9 mouse cellular contexts compared by ENCODE assay signal in the genomic region with DNA sequence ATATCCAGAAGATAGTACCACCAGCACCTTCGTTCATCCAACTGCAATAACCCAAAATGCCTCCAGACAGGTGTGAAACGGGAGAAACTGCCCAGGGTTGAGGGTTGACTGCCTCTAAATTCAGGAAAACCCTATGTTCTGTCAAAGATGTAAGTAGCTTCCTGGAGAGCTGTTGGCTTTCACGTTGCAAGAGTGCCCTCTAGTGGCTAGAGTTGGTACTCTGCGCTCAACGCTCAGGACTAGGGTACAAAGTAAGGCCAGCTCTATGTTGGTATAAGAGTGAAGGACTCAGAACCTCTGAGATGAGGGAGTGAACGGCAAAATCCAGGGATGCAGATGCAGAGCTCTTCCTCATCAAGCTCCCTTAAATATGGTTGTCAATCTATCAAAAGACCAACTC. TPM values are rescaled to one million over a fixed set of nuclear protein-coding genes. Genes with fewer than 3 reads are reported as not detected.
DNase-seq lines count a peak whose midpoint lies in the region; ATAC-seq and TF ChIP-seq lines count a peak whose summit lies in the region.
"Had no signal": no experiment of that assay in that cellular context is flagged by ENCODE, and none has a peak within 500 bp of the region (broad histone marks: within the 10 kb centered on the region; RNA-seq: fewer than 3 reads in every experiment).

No protein-coding gene starts in this region.

- no peaks in the 10 kb centered on the region for H3K36me3 ChIP-seq in liver, embryonic 14.5 days (replicated peaks; ENCODE audit: control insufficient read depth, insufficient read depth, low read depth)
- H3K36me3 ChIP-seq: liver, embryonic 15.5 days had no signal

- ATAC-seq in liver, embryonic 14.5 days (ENCODE audit: insufficient read depth): no peak

- TF ChIP-seq EP300 in liver, embryonic 14.5 days (IDR thresholded peaks at IDR 0.05; ENCODE audit: low read depth): no peak

- peak; percentile 90 for TF ChIP-seq CTCF in liver, embryonic 14.5 days (IDR thresholded peaks at IDR 0.05; ENCODE audit: low read depth)

- WGBS in liver, embryonic 14.5 days (ENCODE audit: insufficient replicate concordance): under 1% methylated on average over 6 of the region's 6 CpGs

- no peak overlapping the region for H3K4me2 ChIP-seq in liver, embryonic 14.5 days (ENCODE audit: low read depth)
- H3K4me2 ChIP-seq: liver, embryonic 15.5 days had no signal

- no peaks in the 10 kb centered on the region for H3K27me3 ChIP-seq in liver, embryonic 14.5 days (ENCODE audit: control insufficient read depth, insufficient read depth, low read length)
- H3K27me3 ChIP-seq: liver, embryonic 15.5 days had no signal

- no peak overlapping the region for H3K27ac ChIP-seq in liver, embryonic 14.5 days
- H3K27ac ChIP-seq: liver, embryonic 15.5 days had no signal

- peak; percentile 79 for DNase-seq in A20 (ENCODE audit: low read depth, low spot score)
- peak; percentile 75 for DNase-seq in Muller cell, postnatal 12 days (ENCODE audit: inconsistent ontology term)
- DNase-seq in cerebellum, adult 8-10 months: peak; percentile 88
- DNase-seq in gastrocnemius, postnatal 10 days: peak; percentile 85
- peak; percentile 88 for DNase-seq in kidney, postnatal 14 days
- DNase-seq in liver, embryonic 14.5 days (ENCODE audit: low read depth in 3 of 3, low spot score in 3 of 3): peak; percentile 41 to 51 (median 43)
- peak; percentile 88 for DNase-seq in right cerebral cortex, adult 18-20 months
- DNase-seq in urinary bladder, postnatal 10 days (ENCODE audit: low spot score): peak; percentile 72

- H3K9ac ChIP-seq in liver, embryonic 14.5 days (replicated peaks): no peak overlapping the region
- H3K9ac ChIP-seq: liver, embryonic 15.5 days had no signal

- H3K9me3 ChIP-seq in liver, embryonic 14.5 days (ENCODE audit: control insufficient read depth, low read length): no peaks in the 10 kb centered on the region
- H3K9me3 ChIP-seq: liver, embryonic 15.5 days had no signal

- peaks cover 0 to 3% of the 10 kb centered on the region in 2 experiments; a peak in 2 of 4 replicates for H3K4me1 ChIP-seq in liver, embryonic 14.5 days (replicated peaks; ENCODE audit: control insufficient read depth in 2 of 2, insufficient read depth in 2 of 2, low read length in 1 of 2)
- H3K4me1 ChIP-seq: liver, embryonic 15.5 days had no signal

- H3K4me3 ChIP-seq in liver, embryonic 14.5 days (ENCODE audit: insufficient read depth in 1 of 2, low read depth in 2 of 2, low read length in 2 of 2): no peak overlapping the region
- H3K4me3 ChIP-seq: liver, embryonic 15.5 days had no signal

RNA-seq across cellular contexts. Expression of a gene that starts 37.2 kb away (rescaled TPM):
- total RNA-seq in gastrocnemius, postnatal 10 days (2021): 10 to 100 TPM; 11.4 to 11.6 TPM
- polyA plus RNA-seq in liver, embryonic 14.5 days (2012; rRNA removed): 1.9 and 2.7 TPM in 2 replicates
- polyA plus RNA-seq in liver, embryonic 14.5 days (2014; fragmentation: Nextera tagmentation; extraction: Ambion mirVana): 1.3 and 1.8 TPM in 2 replicates

RNA-seq across cellular contexts. Expression of a gene that starts 55.0 kb away (rescaled TPM):
- 10 to 100 TPM; 19.0 to 20.3 TPM for total RNA-seq in gastrocnemius, postnatal 10 days (2021)
- 2.7 and 3.0 TPM in 2 replicates for polyA plus RNA-seq in liver, embryonic 14.5 days (2012; rRNA removed)
- 2.2 TPM in 2 replicates for polyA plus RNA-seq in liver, embryonic 14.5 days (2014; fragmentation: Nextera tagmentation; extraction: Ambion mirVana)
